Mouse (Mus musculus) embryonic fibroblast, embryonic 13.5 days (primary cell): ENCODE measurements around the gene Slc26a10.

Source experiments
- CTCF ChIP-seq: IDR thresholded peaks from 2 replicates; pipeline ENCODE4 v1.5.1; 2011; ENCODE audit warnings: mild to moderate bottlenecking, control low read depth, low read length, moderate library complexity, borderline replicate concordance; ENCODE audit not compliant: insufficient read depth
- POLR2A ChIP-seq: IDR thresholded peaks from 2 replicates; pipeline ENCODE4 v1.6.1; 2011; ENCODE audit warnings: low read depth, mild to moderate bottlenecking, control low read depth, low read length, moderate library complexity

GRCm38 (mm10) chr10:127218339-127218738, 37.9 kb upstream of the Slc26a10 start:
- TF ChIP-seq POLR2A (no peak), CTCF (no peak)
